Mouse (Mus musculus) liver, postnatal 0 days (tissue): ENCODE measurements around the gene Msi2.

Experiments used
- CTCF ChIP-seq: sonication (generic); IDR thresholded peaks from 2 replicates; pipeline ENCODE4 v1.5.1; 2016; ENCODE audit warnings: antibody characterized with exemption, low read depth
- EP300 ChIP-seq: IDR thresholded peaks from 2 replicates; pipeline ENCODE4 v1.6.1; 2016; ENCODE audit warnings: antibody characterized with exemption, low read depth, mild to moderate bottlenecking

DNA sequence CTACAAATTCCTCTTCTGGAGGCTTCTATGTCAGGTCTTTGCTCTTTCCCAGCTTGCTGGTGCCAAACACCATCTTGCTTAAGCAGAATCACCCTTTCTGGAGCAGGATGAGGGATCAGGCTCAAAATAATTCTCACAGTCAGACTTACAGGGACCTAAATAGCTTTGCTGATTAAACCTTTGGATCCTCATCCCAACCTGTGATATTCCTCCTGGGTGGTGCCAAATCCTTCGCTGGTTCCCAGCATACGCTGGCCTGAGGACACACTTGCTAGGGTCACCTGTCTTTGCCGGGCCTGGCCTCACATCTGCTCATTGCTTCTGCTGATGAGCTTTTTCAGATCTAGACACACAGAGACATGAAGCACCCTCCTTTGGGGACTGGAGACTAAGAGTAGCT is 279.7 kb downstream of the Msi2 start:
- TF ChIP-seq CTCF (no peak), EP300 (no peak)
